Mouse (Mus musculus): ENCODE measurements around the gene Nbdy.

The Nbdy gene

GRCm38 (mm10) chrX:153723110-153723916, at the start of gene Nbdy:
Gene Nbdy (plus strand): TSS chrX:153723590.
- peak in 1 of 2 experiments; percentile 39 for DNase-seq (ENCODE audit: low spot score in 2 of 2)

- DNase-seq (ENCODE audit: low spot score in 2 of 2): no peak
Measured at GRCm38 (mm10) chrX:153695782-153696395, 27.5 kb upstream of the Nbdy start, which contains the start of gene Kctd12b. Gene Kctd12b (minus strand): TSS chrX:153696391.

GRCm38 (mm10) chrX:153700463-153700862, 22.9 kb upstream of the Nbdy start:
- no peak for DNase-seq (ENCODE audit: low spot score in 2 of 2)

GRCm38 (mm10) chrX:153707735-153708134, 15.7 kb upstream of the Nbdy start:
- DNase-seq (ENCODE audit: low spot score in 2 of 2): peak in 1 of 2 experiments; percentile 13

GRCm38 (mm10) chrX:153716716-153717115, 6.7 kb upstream of the Nbdy start:
- DNase-seq (ENCODE audit: low spot score in 2 of 2): no peak

GRCm38 (mm10) chrX:153719602-153720001, 3.8 kb upstream of the Nbdy start:
- DNase-seq (ENCODE audit: low spot score in 2 of 2): no peak

GRCm38 (mm10) chrX:153724400-153724799, 1.0 kb downstream of the Nbdy start:
- DNase-seq (ENCODE audit: low spot score in 2 of 2): no peak

- DNase-seq (ENCODE audit: low spot score in 2 of 2): no peak
Measured at GRCm38 (mm10) chrX:153735697-153736096, 12.3 kb downstream of the Nbdy start.

GRCm38 (mm10) chrX:153742493-153742892, 19.1 kb downstream of the Nbdy start:
- no peak for DNase-seq (ENCODE audit: low spot score in 2 of 2)

- DNase-seq (ENCODE audit: low spot score in 2 of 2): no peak
Measured at GRCm38 (mm10) chrX:153749230-153749629, 25.8 kb downstream of the Nbdy start.

Data from cerebellum, postnatal 4 days (tissue).